Comparison of ENCODE assay signal across 8 mouse cellular contexts in the genomic region with DNA sequence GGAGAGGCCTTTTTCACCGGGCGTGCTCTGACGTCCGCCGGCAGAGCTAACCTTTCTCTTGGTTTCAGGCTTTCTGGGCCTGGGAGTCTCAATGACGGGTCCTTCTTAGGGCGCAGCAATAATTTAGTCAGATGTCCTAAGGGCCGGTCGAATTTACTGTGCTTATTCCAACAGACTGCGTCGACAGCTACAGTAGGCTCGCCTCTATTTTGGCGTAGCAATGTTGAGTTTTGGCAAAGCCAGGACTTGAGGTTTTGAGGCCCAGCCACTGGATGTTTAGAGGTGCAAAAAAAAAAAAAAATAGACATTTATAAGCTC. TPM values are rescaled to one million over a fixed set of nuclear protein-coding genes. Genes with fewer than 3 reads are reported as not detected.
DNase-seq lines count a peak whose midpoint lies in the region; ATAC-seq and TF ChIP-seq lines count a peak whose summit lies in the region.

No protein-coding gene starts in this region.

- ATAC-seq in hindbrain, embryonic 11.5 days (ENCODE audit: low FRiP score) = no peak
- peak; percentile 13; the same call in 1 of the 2 replicates for ATAC-seq in midbrain, embryonic 15.5 days (replicated peaks)
- ATAC-seq in inflammation-experienced regulatory T-cells, adult 6 months = no peak

- no peaks in the 10 kb centered on the region for H3K27me3 ChIP-seq in hindbrain, embryonic 11.5 days (ENCODE audit: control insufficient read depth, insufficient read depth, low read length)
- no peaks in the 10 kb centered on the region for H3K27me3 ChIP-seq in midbrain, embryonic 15.5 days (replicated peaks)

- peak overlapping the region; percentile 94 for H3K27ac ChIP-seq in layer of hippocampus, adult 2 months
- H3K27ac ChIP-seq in bone marrow macrophage, adult 2 months (ENCODE audit: insufficient read depth, low read depth, low read length) = peak overlapping the region; percentile 71
- H3K27ac ChIP-seq in hindbrain, embryonic 11.5 days (ENCODE audit: low read depth, low read length) = peak overlapping the region; percentile 95
- peak overlapping the region; percentile 91 for H3K27ac ChIP-seq in midbrain, embryonic 15.5 days

- peak overlapping the region; percentile 61 for H3K4me2 ChIP-seq in hindbrain, embryonic 11.5 days (replicated peaks; ENCODE audit: low read depth, low read length)
- H3K4me2 ChIP-seq in midbrain, embryonic 15.5 days = peak overlapping the region; percentile 56

- no peaks in the 10 kb centered on the region for H3K36me3 ChIP-seq in hindbrain, embryonic 11.5 days (ENCODE audit: control insufficient read depth, insufficient read depth, low read length)
- H3K36me3 ChIP-seq in midbrain, embryonic 15.5 days (replicated peaks) = no peaks in the 10 kb centered on the region

- no peaks in the 10 kb centered on the region for H3K9me3 ChIP-seq in hindbrain, embryonic 11.5 days (ENCODE audit: control insufficient read depth, low read length)
- no peaks in the 10 kb centered on the region for H3K9me3 ChIP-seq in midbrain, embryonic 15.5 days

- no peak for TF ChIP-seq POLR2A in bone marrow macrophage, adult 2 months (IDR thresholded peaks at IDR 0.05; ENCODE audit: borderline replicate concordance, low read depth, low read length)

- peak overlapping the region; percentile 89 for H3K9ac ChIP-seq in hindbrain, embryonic 11.5 days (ENCODE audit: low read depth, low read length)
- H3K9ac ChIP-seq in midbrain, embryonic 15.5 days = peak overlapping the region; percentile 83

- TF ChIP-seq CTCF in layer of hippocampus, adult 2 months (conservative IDR thresholded peaks at IDR 0.05) = no peak
- no peak for TF ChIP-seq CTCF in bone marrow macrophage, adult 2 months (IDR thresholded peaks at IDR 0.05; ENCODE audit: low read depth, low read length)

- peaks cover 11% of the 10 kb centered on the region for H3K4me1 ChIP-seq in bone marrow macrophage, adult 2 months (ENCODE audit: control insufficient read depth, insufficient read depth, low read length)
- H3K4me1 ChIP-seq in hindbrain, embryonic 11.5 days (replicated peaks; ENCODE audit: control insufficient read depth, insufficient read depth, low read length) = no peaks in the 10 kb centered on the region
- peaks cover 29% of the 10 kb centered on the region for H3K4me1 ChIP-seq in midbrain, embryonic 15.5 days

- WGBS in hindbrain, embryonic 11.5 days = under 1% methylated on average over 13 of the region's 13 CpGs
- under 1% methylated on average over 13 of the region's 13 CpGs for WGBS in midbrain, embryonic 15.5 days

- no peak for DNase-seq in layer of hippocampus, adult 2 months (ENCODE audit: low spot score in 2 of 2)
- DNase-seq in layer of hippocampus, adult 18-20 months (ENCODE audit: low spot score in 2 of 2) = no peak
- DNase-seq in hindbrain, embryonic 11.5 days (ENCODE audit: low spot score) = no peak
- DNase-seq in layer of hippocampus, adult 11-12 months (ENCODE audit: low spot score) = no peak
- DNase-seq in urinary bladder, postnatal 25 days (ENCODE audit: low spot score) = no peak

- H3K4me3 ChIP-seq in layer of hippocampus, adult 2 months = peak overlapping the region; percentile 93
- peak overlapping the region; percentile 90 for H3K4me3 ChIP-seq in bone marrow macrophage, adult 2 months (ENCODE audit: insufficient read depth, low read length)
- peak overlapping the region; percentile 92 for H3K4me3 ChIP-seq in hindbrain, embryonic 11.5 days (ENCODE audit: low read depth, low read length)
- H3K4me3 ChIP-seq in midbrain, embryonic 15.5 days = peak overlapping the region; percentile 71

RNA-seq across cellular contexts. Expression of a gene that starts 0.6 kb away (rescaled TPM):
- 10 to 100 TPM; 53.7 to 56.8 TPM for total RNA-seq in layer of hippocampus, adult 2 months (2021)
- total RNA-seq in layer of hippocampus, adult 18-20 months (2021) = 10 to 100 TPM; 61.8 to 62.3 TPM
- polyA plus RNA-seq in bone marrow macrophage, adult 2 months (2012; ENCODE audit: insufficient read depth, insufficient read length, missing spikeins) = 34.8 and 37.9 TPM in 2 replicates
- 50.6 and 60.1 TPM in 2 replicates for polyA plus RNA-seq in hindbrain, embryonic 11.5 days (2014; fragmentation: Nextera tagmentation; extraction: Ambion mirVana)
- 49.0 and 50.9 TPM in 2 replicates for polyA plus RNA-seq in midbrain, embryonic 15.5 days (2015; fragmentation: Nextera tagmentation; extraction: Ambion mirVana)
- 10 to 100 TPM; 40.9 to 64.1 (median 49.7) TPM for polyA plus RNA-seq in inflammation-experienced regulatory T-cells, adult 6 months (2017; shearing (Covaris generic))

RNA-seq across cellular contexts. Expression of a gene that starts 51.6 kb away (rescaled TPM):
- 1 to 10 TPM; 5.7 to 7.6 TPM for total RNA-seq in layer of hippocampus, adult 2 months (2021)
- total RNA-seq in layer of hippocampus, adult 18-20 months (2021) = 1 to 10 TPM; 6.9 to 7.8 TPM
- 35.2 and 36.1 TPM in 2 replicates for polyA plus RNA-seq in bone marrow macrophage, adult 2 months (2012; ENCODE audit: insufficient read depth, insufficient read length, missing spikeins)
- 37.5 and 40.0 TPM in 2 replicates for polyA plus RNA-seq in hindbrain, embryonic 11.5 days (2014; fragmentation: Nextera tagmentation; extraction: Ambion mirVana)
- 11.4 and 13.9 TPM in 2 replicates for polyA plus RNA-seq in midbrain, embryonic 15.5 days (2015; fragmentation: Nextera tagmentation; extraction: Ambion mirVana)
- polyA plus RNA-seq in inflammation-experienced regulatory T-cells, adult 6 months (2017; shearing (Covaris generic)) = 10 to 100 TPM; 31.9 to 41.2 (median 36.2) TPM
